Mouse (Mus musculus): ENCODE measurements around the gene BC028528.
A peak's percentile ranks its signal among the peaks of the same experiment; 100 is the strongest.
"Not testable (repeated sequence)": the region's sequence is repeated elsewhere in the genome, so short reads cannot be mapped to it uniquely, and the experiment has no call there.

GRCm38 (mm10) chr3:95893606-95894316, 2.0 kb upstream of the BC028528 start, which contains the start of gene Aph1a:
- TF ChIP-seq CTCF (IDR thresholded peaks at IDR 0.05): not testable (repeated sequence)
- peak; percentile 65; the same call in 1 of the 2 replicates for TF ChIP-seq EP300 (IDR thresholded peaks at IDR 0.05; ENCODE audit: insufficient read depth, low read depth, low read length)
